Mouse (Mus musculus): ENCODE results near the gene Gm8127. TPM values are rescaled to one million over a fixed set of nuclear protein-coding genes. Genes with fewer than 3 reads are reported as not detected.

Gene Gm8127
- not detected in 2 replicates for polyA plus RNA-seq (2012; rRNA removed)

GRCm38 (mm10) chr14:43293503-43293902 lies at the start of gene Gm8127:
TSS of gene Gm8127 (minus strand) at chr14:43293832.

GRCm38 (mm10) chr14:43274986-43275511 lies 18.6 kb downstream of the Gm8127 start, which contains the start of gene Gm9732:
TSS of gene Gm9732 (plus strand) at chr14:43275036.

GRCm38 (mm10) chr14:43258349-43258748 lies 35.3 kb downstream of the Gm8127 start, which contains the start of gene Gm8126:
TSS of gene Gm8126 (plus strand) at chr14:43258649.

Other genes with a start within 250 kb of the Gm8127 start
- not detected in 2 replicates for gene Gm8094, start 217.2 kb downstream of the Gm8127 start, polyA plus RNA-seq (2012; rRNA removed)
- 0.04 TPM in 1 of 2 replicates, not detected in the other for gene Gm8104, start 193.2 kb downstream of the Gm8127 start, polyA plus RNA-seq (2012; rRNA removed)
- gene Gm7233, start 114.0 kb downstream of the Gm8127 start, polyA plus RNA-seq (2012; rRNA removed) = 0.05 and 0.11 TPM in 2 replicates
- not detected in 2 replicates for gene Gm8122, start 58.5 kb downstream of the Gm8127 start, polyA plus RNA-seq (2012; rRNA removed)
- not detected in 2 replicates for gene Gm8126, start 35.2 kb downstream of the Gm8127 start, polyA plus RNA-seq (2012; rRNA removed)
- gene Gm9732, start 18.8 kb downstream of the Gm8127 start, polyA plus RNA-seq (2012; rRNA removed) = not detected in 2 replicates
- not detected in 2 replicates for gene 1700001F09Rik, start 54.0 kb upstream of the Gm8127 start, polyA plus RNA-seq (2012; rRNA removed)
- not detected in 2 replicates for gene Gm8138, start 122.5 kb upstream of the Gm8127 start, polyA plus RNA-seq (2012; rRNA removed)
- not detected in 2 replicates for gene Gm5799, start 249.7 kb upstream of the Gm8127 start, polyA plus RNA-seq (2012; rRNA removed)